Mouse (Mus musculus) liver, adult 2 months (tissue): ENCODE measurements at regions not wholly inside any gene's neighbourhood (a gene's known extent, or its start where the extent isn't known, plus 50 kb on each side); places are given as distances from the start of the nearest gene placed in this dataset.

Experiments
- DNase-seq: peaks from one replicate; pipeline ENCODE4 v3.0.0-alpha.2; 2011; ENCODE audit warnings: low read depth, low spot score; ENCODE audit errors: extremely low read depth
- H3K27ac ChIP-seq: fragments of 200-500 bp; replicated peaks from 2 replicates; pipeline ENCODE4 v1.5.1; 2012; ENCODE audit warnings: low read depth, mild to moderate bottlenecking, control low read depth, inconsistent platforms, low read length; ENCODE audit not compliant: insufficient read depth
- H3K27me3 ChIP-seq: fragments of 200-500 bp; 2 replicates; pipeline ENCODE4 v1.6.1; 2012; ENCODE audit warnings: mild to moderate bottlenecking, moderate library complexity, low read length, inconsistent platforms; ENCODE audit not compliant: control insufficient read depth, insufficient read depth
- H3K36me3 ChIP-seq: fragments of 200-500 bp; 2 replicates; pipeline ENCODE4 v1.6.1; 2012; ENCODE audit warnings: low read length, inconsistent platforms; ENCODE audit not compliant: control insufficient read depth, insufficient read depth
- H3K4me1 ChIP-seq: fragments of 200-500 bp; 2 replicates; pipeline ENCODE4 v1.6.1; 2011; ENCODE audit warnings: low read length; ENCODE audit not compliant: control insufficient read depth, insufficient read depth
- H3K4me3 ChIP-seq: fragments of 200-500 bp; 2 replicates; pipeline ENCODE4 v1.5.1; 2011; ENCODE audit warnings: low read depth, mild to moderate bottlenecking, control low read depth, low read length, moderate library complexity; ENCODE audit not compliant: insufficient read depth
- H3K79me2 ChIP-seq: fragments of 200-500 bp; 2 replicates; pipeline ENCODE4 v1.6.1; 2012; ENCODE audit warnings: inconsistent platforms, mild to moderate bottlenecking, low read length, moderate library complexity; ENCODE audit not compliant: control insufficient read depth, insufficient read depth
- H3K9ac ChIP-seq: fragments of 200-500 bp; 2 replicates; pipeline ENCODE4 v1.6.1; 2012; ENCODE audit warnings: low read depth, mild to moderate bottlenecking, control low read depth, inconsistent platforms, low read length
- CTCF ChIP-seq: fragments of 200-500 bp; IDR thresholded peaks from 2 replicates; pipeline ENCODE4 v1.5.1; 2011; ENCODE audit warnings: low read depth, low read length, control low read depth
- POLR2A ChIP-seq: fragments of 200-500 bp; IDR thresholded peaks from 2 replicates; pipeline ENCODE4 v1.6.1; 2011; ENCODE audit warnings: low read length, control low read depth; ENCODE audit not compliant: insufficient read depth; ENCODE audit errors: extremely low read depth
- WGBS: fragments of 180-500 bp; shearing (Covaris S2); methylation state at CpG from one replicate; pipeline ENCODE4 v1.1.7; 2018; 5-methylcytosine and 5-hydroxymethylcytosine counted together

GRCm38 (mm10) chr13:113489951-113490822 lies 128.2 kb downstream of the Snx18 start:
- 79% methylated on average over 6 of the region's 6 CpGs for WGBS
- no peak overlapping the region for H3K9ac ChIP-seq
- no peaks in the 10 kb centered on the region for H3K79me2 ChIP-seq
- no peak overlapping the region for H3K4me3 ChIP-seq
- H3K27me3 ChIP-seq, result no peaks in the 10 kb centered on the region
- H3K27ac ChIP-seq, result no peak overlapping the region
- H3K36me3 ChIP-seq, result no peaks in the 10 kb centered on the region
- no peaks in the 10 kb centered on the region; the same call in 1 of the 2 replicates for H3K4me1 ChIP-seq
- TF ChIP-seq CTCF, result no peak
- no peak for TF ChIP-seq POLR2A
- peak; percentile 12 for DNase-seq

GRCm38 (mm10) chr13:113486368-113486955 lies 131.9 kb downstream of the Snx18 start:
- DNase-seq, result peak; percentile 35
- Histone ChIP-seq H3K79me2 (no peaks in the 10 kb centered on the region), H3K4me3 (no peak overlapping the region), H3K27ac (no peak overlapping the region), H3K36me3 (no peaks in the 10 kb centered on the region), H3K27me3 (no peaks in the 10 kb centered on the region), H3K9ac (no peak overlapping the region), H3K4me1 (no peaks in the 10 kb centered on the region; the same call in 1 of the 2 replicates)
- 66% methylated on average over 6 of the region's 6 CpGs for WGBS
- no peak for TF ChIP-seq POLR2A
- no peak for TF ChIP-seq CTCF

GRCm38 (mm10) chr13:113485511-113485910 lies 132.9 kb downstream of the Snx18 start:
- H3K79me2 ChIP-seq, result no peaks in the 10 kb centered on the region
- H3K27ac ChIP-seq, result no peak overlapping the region
- whole genome bisulfite sequencing, result 80% methylated on average over 7 of the region's 7 CpGs
- peak; percentile 38 for DNase-seq
- no peaks in the 10 kb centered on the region for H3K36me3 ChIP-seq
- no peaks in the 10 kb centered on the region; the same call in 1 of the 2 replicates for H3K4me1 ChIP-seq
- H3K9ac ChIP-seq, result no peak overlapping the region
- H3K4me3 ChIP-seq, result no peak overlapping the region
- no peaks in the 10 kb centered on the region for H3K27me3 ChIP-seq
- TF ChIP-seq CTCF, result no peak
- TF ChIP-seq POLR2A, result no peak

DNA sequence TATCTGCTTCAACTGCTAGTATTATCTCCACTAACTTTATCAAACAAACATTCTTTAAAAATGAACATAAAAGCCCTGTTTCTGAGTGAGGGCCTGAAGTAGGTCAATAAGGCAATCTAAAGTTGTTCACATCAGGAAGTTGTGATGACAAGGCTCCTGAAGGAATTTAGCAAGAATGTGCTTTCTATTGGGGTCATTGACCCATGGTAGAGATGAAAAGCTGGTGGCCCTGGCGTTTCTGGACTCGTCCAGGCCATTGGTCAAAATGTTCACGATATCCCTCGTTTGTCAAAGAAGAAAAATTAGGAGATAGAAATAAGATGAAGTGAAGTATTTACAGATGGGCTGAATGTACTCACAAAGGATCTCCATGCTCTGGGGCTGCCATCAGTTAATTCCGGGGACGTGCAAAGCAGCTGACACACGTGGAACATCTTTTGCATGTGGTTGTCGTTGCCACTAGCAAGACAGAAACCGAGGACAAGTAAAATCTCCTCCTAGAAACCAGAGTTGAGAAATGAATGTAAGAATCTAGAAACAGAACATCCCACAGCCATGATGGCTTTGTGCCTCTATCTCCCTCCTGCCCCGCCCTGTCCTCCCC lies 134.1 kb downstream of the Snx18 start:
- peak; percentile 22 for DNase-seq
- Histone ChIP-seq H3K9ac (no peak overlapping the region), H3K4me1 (no peaks in the 10 kb centered on the region; the same call in 1 of the 2 replicates), H3K27ac (no peak overlapping the region), H3K36me3 (no peaks in the 10 kb centered on the region), H3K79me2 (no peaks in the 10 kb centered on the region), H3K27me3 (no peaks in the 10 kb centered on the region), H3K4me3 (no peak overlapping the region)
- WGBS, result 70% methylated on average over 10 of the region's 10 CpGs
- TF ChIP-seq CTCF, result no peak
- TF ChIP-seq POLR2A, result no peak

- DNase-seq, result no peak
- Histone ChIP-seq H3K79me2 (no peaks in the 10 kb centered on the region), H3K4me3 (no peak overlapping the region), H3K4me1 (no peaks in the 10 kb centered on the region; the same call in 1 of the 2 replicates), H3K27ac (no peak overlapping the region), H3K9ac (no peak overlapping the region), H3K27me3 (no peaks in the 10 kb centered on the region), H3K36me3 (no peaks in the 10 kb centered on the region)
- TF ChIP-seq POLR2A (no peak), CTCF (no peak)
- WGBS, result 80% methylated on average over 1 of the region's 1 CpGs
Observed at GRCm38 (mm10) chr13:113482911-113483310, 135.5 kb downstream of the Snx18 start.
